Mouse (Mus musculus): ENCODE data around the gene Pom121l2.

Gene Pom121l2

GRCm38 (mm10) chr13:21994896-21995295, 13.9 kb downstream of the Pom121l2 start:
- no peak for DNase-seq

- DNase-seq, result peak; percentile 46
Measured at GRCm38 (mm10) chr13:21995331-21995914, 14.4 kb downstream of the Pom121l2 start.

- DNase-seq, result peak; percentile 70
Measured at GRCm38 (mm10) chr13:21996101-21996839, 15.3 kb downstream of the Pom121l2 start.

GRCm38 (mm10) chr13:21996840-21997185, 15.8 kb downstream of the Pom121l2 start:
- DNase-seq, result no peak

GRCm38 (mm10) chr13:21997201-21997820, 16.3 kb downstream of the Pom121l2 start:
- DNase-seq, result no peak

- no peak for DNase-seq
Measured at GRCm38 (mm10) chr13:21997821-21998220, 16.8 kb downstream of the Pom121l2 start.

- no peak for DNase-seq
Measured at GRCm38 (mm10) chr13:21998412-21998811, 17.4 kb downstream of the Pom121l2 start.

GRCm38 (mm10) chr13:21999147-21999546, 18.2 kb downstream of the Pom121l2 start:
- DNase-seq, result no peak

GRCm38 (mm10) chr13:22001346-22001745, 20.4 kb downstream of the Pom121l2 start:
- DNase-seq, result no peak

- DNase-seq, result peak; percentile 23
Measured at GRCm38 (mm10) chr13:22001823-22002222, 20.8 kb downstream of the Pom121l2 start.

GRCm38 (mm10) chr13:22005605-22006333, 24.8 kb downstream of the Pom121l2 start:
- DNase-seq, result peak; percentile 64

- DNase-seq, result peak; percentile 76
Measured at GRCm38 (mm10) chr13:22006334-22007120, 25.5 kb downstream of the Pom121l2 start.

- DNase-seq, result no peak
Measured at GRCm38 (mm10) chr13:22007121-22007510, 26.1 kb downstream of the Pom121l2 start.

GRCm38 (mm10) chr13:22007872-22008271, 26.9 kb downstream of the Pom121l2 start:
- no peak for DNase-seq

GRCm38 (mm10) chr13:22008707-22009106, 27.7 kb downstream of the Pom121l2 start:
- no peak for DNase-seq

- DNase-seq, result no peak
Measured at GRCm38 (mm10) chr13:22009642-22010041, 28.6 kb downstream of the Pom121l2 start, which contains the start of gene Prss16. Prss16 (minus strand) TSS chr13:22009742.

GRCm38 (mm10) chr13:22013716-22014115, 32.7 kb downstream of the Pom121l2 start:
- DNase-seq, result no peak

- no peak for DNase-seq
Measured at GRCm38 (mm10) chr13:22014411-22014845, 33.4 kb downstream of the Pom121l2 start.

- DNase-seq, result peak; percentile 87
Measured at GRCm38 (mm10) chr13:22015479-22016450, 34.8 kb downstream of the Pom121l2 start.

GRCm38 (mm10) chr13:22019934-22020835, 39.2 kb downstream of the Pom121l2 start:
- DNase-seq, result peak; percentile 68
